Mouse (Mus musculus): Measurements from ENCODE around the gene Mbd6.

- TF ChIP-seq GATA1 (IDR thresholded peaks at IDR 0.05; ENCODE audit: low read length) (no peak), TAL1 (IDR thresholded peaks at IDR 0.05; ENCODE audit: low read length) (no peak)
These were observed 9.1 kb downstream of the Mbd6 start for GRCm38 (mm10) chr10:127279730-127280129.

Data from erythroblast, embryonic 14.5 days (primary cell).